Mouse (Mus musculus): ENCODE measurements at regions not wholly inside any gene's neighbourhood (a gene's known extent, or its start where the extent isn't known, plus 50 kb on each side); places are given as distances from the start of the nearest gene placed in this dataset.
"Not testable (repeated sequence)": the region's sequence is repeated elsewhere in the genome, so short reads cannot be mapped to it uniquely, and the experiment has no call there.

DNA sequence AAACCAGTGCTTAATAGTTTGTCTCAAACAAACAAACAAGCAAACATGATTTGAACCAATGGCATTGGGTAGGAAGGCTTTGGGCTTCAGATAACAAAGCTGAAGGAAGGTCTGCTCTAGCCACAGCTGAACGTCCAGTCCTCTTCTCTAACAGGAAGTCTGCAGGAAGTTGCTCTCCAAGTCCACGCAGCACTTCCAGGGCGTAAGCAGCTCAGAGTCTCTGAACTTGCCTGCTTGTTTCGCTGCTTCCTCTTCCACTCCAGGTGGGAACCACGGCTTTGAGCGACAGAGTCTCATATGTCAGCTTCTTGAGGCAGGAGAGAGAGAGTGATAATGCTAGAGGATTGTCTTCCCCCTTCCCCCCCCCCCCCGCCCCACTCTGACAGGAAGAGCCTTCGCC lies 123.6 kb downstream of the Tnfrsf21 start:
- Histone ChIP-seq H3K4me2 (ENCODE audit: low read depth) (no peak overlapping the region), H3K9ac (replicated peaks) (no peak overlapping the region), H3K4me1 (replicated peaks; ENCODE audit: control insufficient read depth in 2 of 2, insufficient read depth in 2 of 2, low read length in 1 of 2) (peaks cover 0 to 11% of the 10 kb centered on the region in 2 experiments; a peak in 2 of 4 replicates), H3K4me3 (ENCODE audit: insufficient read depth in 1 of 2, low read depth in 2 of 2, low read length in 2 of 2) (no peak overlapping the region), H3K36me3 (replicated peaks; ENCODE audit: control insufficient read depth, insufficient read depth, low read depth) (no peaks in the 10 kb centered on the region), H3K9me3 (ENCODE audit: control insufficient read depth, low read length) (no peaks in the 10 kb centered on the region), H3K27ac (no peak overlapping the region), H3K27me3 (ENCODE audit: control insufficient read depth, insufficient read depth, low read length) (no peaks in the 10 kb centered on the region)
- no peak for DNase-seq (ENCODE audit: low read depth in 3 of 3, low spot score in 3 of 3)
- no peak for TF ChIP-seq EP300 (IDR thresholded peaks at IDR 0.05; ENCODE audit: low read depth)
- no peak for TF ChIP-seq CTCF (IDR thresholded peaks at IDR 0.05; ENCODE audit: low read depth)
- no peak for ATAC-seq (ENCODE audit: insufficient read depth)
- 6% methylated on average over 8 of the region's 8 CpGs for WGBS (ENCODE audit: insufficient replicate concordance)

DNA sequence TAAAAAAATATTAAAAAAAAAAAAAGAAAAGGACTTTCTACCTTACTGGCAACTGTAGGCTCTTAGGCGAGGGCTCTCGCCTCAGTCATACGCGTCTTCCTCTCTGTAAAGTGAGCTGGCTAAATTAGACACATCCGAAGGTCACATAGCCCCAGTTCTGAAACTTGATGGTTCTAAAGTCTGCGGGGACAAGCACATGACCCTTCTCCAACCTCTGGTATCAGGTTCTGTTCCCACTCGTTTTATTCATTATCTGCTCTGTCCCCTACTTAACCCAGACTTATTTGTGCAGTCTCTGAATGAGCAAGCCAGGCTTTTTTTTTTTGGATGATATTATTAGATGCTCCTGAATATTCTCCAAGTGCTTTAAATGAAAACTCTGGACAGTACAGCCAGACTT lies 125.4 kb downstream of the Tnfrsf21 start:
- H3K9ac ChIP-seq (replicated peaks): no peak overlapping the region
- no peak for DNase-seq (ENCODE audit: low read depth in 3 of 3, low spot score in 3 of 3)
- peaks cover 0 to 9% of the 10 kb centered on the region in 2 experiments; a peak in 2 of 4 replicates for H3K4me1 ChIP-seq (replicated peaks; ENCODE audit: control insufficient read depth in 2 of 2, insufficient read depth in 2 of 2, low read length in 1 of 2)
- H3K4me3 ChIP-seq (ENCODE audit: insufficient read depth in 1 of 2, low read depth in 2 of 2, low read length in 2 of 2): no peak overlapping the region
- H3K36me3 ChIP-seq (replicated peaks; ENCODE audit: control insufficient read depth, insufficient read depth, low read depth): no peaks in the 10 kb centered on the region
- 66% methylated on average over 7 of the region's 7 CpGs for WGBS (ENCODE audit: insufficient replicate concordance)
- no peaks in the 10 kb centered on the region for H3K9me3 ChIP-seq (ENCODE audit: control insufficient read depth, low read length)
- no peaks in the 10 kb centered on the region for H3K27me3 ChIP-seq (ENCODE audit: control insufficient read depth, insufficient read depth, low read length)
- no peak overlapping the region for H3K27ac ChIP-seq
- TF ChIP-seq CTCF (IDR thresholded peaks at IDR 0.05; ENCODE audit: low read depth) (no peak), EP300 (IDR thresholded peaks at IDR 0.05; ENCODE audit: low read depth) (no peak)
- no peak overlapping the region for H3K4me2 ChIP-seq (ENCODE audit: low read depth)
- ATAC-seq (ENCODE audit: insufficient read depth): no peak

GRCm38 (mm10) chr17:43145749-43146148 lies 124.4 kb upstream of the Adgrf1 start:
- 47% methylated on average over 1 of the region's 1 CpGs for WGBS (ENCODE audit: insufficient replicate concordance)
- no peak overlapping the region for H3K9ac ChIP-seq (replicated peaks)
- no peak for ATAC-seq (ENCODE audit: insufficient read depth)

DNA sequence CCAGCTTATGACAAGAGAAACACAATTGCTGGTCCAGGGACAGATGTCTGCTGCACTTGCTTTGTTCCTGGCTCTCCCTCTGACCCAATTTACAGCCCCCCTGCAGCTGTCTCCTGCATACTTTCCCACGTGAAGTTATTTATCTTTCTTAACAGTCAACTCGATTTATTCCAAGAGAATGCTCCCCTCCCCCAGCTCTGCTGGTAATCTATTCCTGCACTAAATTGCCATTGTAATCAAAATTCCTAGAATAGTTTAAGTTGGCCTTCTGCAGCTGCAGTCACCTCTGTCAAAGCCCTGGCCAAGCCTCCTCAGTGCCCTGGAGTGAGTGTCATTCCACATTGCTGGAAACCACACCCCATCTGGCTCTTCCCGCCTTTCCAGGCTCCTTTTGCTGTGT lies 122.2 kb upstream of the Adgrf1 start:
- Histone ChIP-seq H3K4me2 (ENCODE audit: low read depth) (no peak overlapping the region), H3K9me3 (ENCODE audit: control insufficient read depth, low read length) (no peaks in the 10 kb centered on the region), H3K27ac (no peak overlapping the region), H3K36me3 (replicated peaks; ENCODE audit: control insufficient read depth, insufficient read depth, low read depth) (no peaks in the 10 kb centered on the region), H3K4me1 (replicated peaks; ENCODE audit: control insufficient read depth in 2 of 2, insufficient read depth in 2 of 2, low read length in 1 of 2) (peaks cover 0 to 5% of the 10 kb centered on the region in 2 experiments; a peak in 2 of 4 replicates), H3K4me3 (ENCODE audit: insufficient read depth in 1 of 2, low read depth in 2 of 2, low read length in 2 of 2) (no peak overlapping the region), H3K27me3 (ENCODE audit: control insufficient read depth, insufficient read depth, low read length) (no peaks in the 10 kb centered on the region), H3K9ac (replicated peaks) (no peak overlapping the region)
- ATAC-seq (ENCODE audit: insufficient read depth) (no peak), DNase-seq (ENCODE audit: low read depth in 3 of 3, low spot score in 3 of 3) (no peak)
- 13% methylated on average over 3 of the region's 3 CpGs for WGBS (ENCODE audit: insufficient replicate concordance)
- no peak for TF ChIP-seq EP300 (IDR thresholded peaks at IDR 0.05; ENCODE audit: low read depth)
- TF ChIP-seq CTCF (IDR thresholded peaks at IDR 0.05; ENCODE audit: low read depth): no peak

More at GRCm38 (mm10) chr17:43145749-43146148, 124.4 kb upstream of the Adgrf1 start:
- no peaks in the 10 kb centered on the region for H3K9me3 ChIP-seq (ENCODE audit: control insufficient read depth, low read length)
- no peaks in the 10 kb centered on the region for H3K27me3 ChIP-seq (ENCODE audit: control insufficient read depth, insufficient read depth, low read length)
- TF ChIP-seq CTCF (IDR thresholded peaks at IDR 0.05; ENCODE audit: low read depth) (no peak), EP300 (IDR thresholded peaks at IDR 0.05; ENCODE audit: low read depth) (no peak)
- H3K36me3 ChIP-seq (replicated peaks; ENCODE audit: control insufficient read depth, insufficient read depth, low read depth): no peaks in the 10 kb centered on the region
- no peak overlapping the region for H3K27ac ChIP-seq
- no peak overlapping the region for H3K4me3 ChIP-seq (ENCODE audit: insufficient read depth in 1 of 2, low read depth in 2 of 2, low read length in 2 of 2)
- DNase-seq (ENCODE audit: low read depth in 3 of 3, low spot score in 3 of 3): no peak
- H3K4me1 ChIP-seq (replicated peaks; ENCODE audit: control insufficient read depth in 2 of 2, insufficient read depth in 2 of 2, low read length in 1 of 2): peaks cover 0 to 5% of the 10 kb centered on the region in 2 experiments; a peak in 2 of 4 replicates
- H3K4me2 ChIP-seq (ENCODE audit: low read depth): no peak overlapping the region

DNA sequence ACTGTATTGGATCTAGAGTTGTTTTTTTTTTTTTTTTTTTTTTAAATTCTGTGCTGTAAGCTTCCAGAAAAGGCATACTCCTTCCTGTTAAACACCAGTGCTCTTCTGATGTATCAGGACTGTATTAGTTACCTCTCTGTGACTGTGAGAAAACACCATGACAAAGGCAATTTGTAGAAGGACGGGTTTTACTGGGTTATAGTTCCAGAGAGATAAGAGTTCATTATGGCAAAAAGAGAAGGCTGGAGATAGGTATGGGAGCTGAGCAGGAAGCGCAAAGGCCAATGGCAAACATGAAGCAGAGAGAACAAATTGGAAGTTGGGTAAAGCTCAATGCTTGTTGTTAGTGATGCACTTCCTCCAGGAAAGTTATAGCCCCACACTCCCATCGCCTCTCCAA lies 117.5 kb upstream of the Adgrf1 start:
- ATAC-seq (ENCODE audit: insufficient read depth) (no peak), DNase-seq (ENCODE audit: low read depth in 3 of 3, low spot score in 3 of 3) (no peak)
- WGBS (ENCODE audit: insufficient replicate concordance): 48% methylated on average over 3 of the region's 3 CpGs
- H3K36me3 ChIP-seq (replicated peaks; ENCODE audit: control insufficient read depth, insufficient read depth, low read depth): no peaks in the 10 kb centered on the region
- peaks cover 0 to 3% of the 10 kb centered on the region in 2 experiments; a peak in 1 of 4 replicates for H3K4me1 ChIP-seq (replicated peaks; ENCODE audit: control insufficient read depth in 2 of 2, insufficient read depth in 2 of 2, low read length in 1 of 2)
- H3K4me3 ChIP-seq (ENCODE audit: insufficient read depth in 1 of 2, low read depth in 2 of 2, low read length in 2 of 2): no peak overlapping the region
- TF ChIP-seq CTCF (IDR thresholded peaks at IDR 0.05; ENCODE audit: low read depth) (no peak), EP300 (IDR thresholded peaks at IDR 0.05; ENCODE audit: low read depth) (no peak)
- no peak overlapping the region for H3K4me2 ChIP-seq (ENCODE audit: low read depth)
- H3K27me3 ChIP-seq (ENCODE audit: control insufficient read depth, insufficient read depth, low read length): no peaks in the 10 kb centered on the region
- H3K27ac ChIP-seq: no peak overlapping the region
- H3K9ac ChIP-seq (replicated peaks): no peak overlapping the region
- H3K9me3 ChIP-seq (ENCODE audit: control insufficient read depth, low read length): no peaks in the 10 kb centered on the region

DNA sequence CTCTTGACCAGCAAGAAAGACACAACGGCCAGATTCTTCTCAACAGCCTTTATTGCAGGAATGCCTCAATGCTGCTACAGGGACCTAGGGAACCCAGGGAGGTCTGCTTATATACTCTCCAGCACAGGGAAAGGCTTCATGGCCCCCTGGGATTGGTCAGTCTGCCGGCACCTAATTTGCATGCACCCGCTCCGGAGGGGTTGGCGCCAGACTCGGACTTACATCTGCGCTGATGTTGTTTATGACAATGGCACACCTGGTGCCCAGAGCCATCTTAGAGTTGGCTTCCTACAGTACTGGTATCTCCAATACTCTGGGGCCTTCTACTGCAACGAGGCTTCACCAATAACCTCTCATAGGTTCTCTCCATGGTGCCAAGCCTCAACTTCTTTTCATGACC lies 114.9 kb upstream of the Adgrf1 start:
- not testable (repeated sequence) for H3K4me3 ChIP-seq (ENCODE audit: insufficient read depth in 1 of 2, low read depth in 2 of 2, low read length in 2 of 2); DNase-seq (ENCODE audit: low read depth in 3 of 3, low spot score in 3 of 3); H3K4me1 ChIP-seq (replicated peaks; ENCODE audit: control insufficient read depth in 2 of 2, insufficient read depth in 2 of 2, low read length in 1 of 2); H3K9ac ChIP-seq (replicated peaks); H3K27ac ChIP-seq; H3K4me2 ChIP-seq (ENCODE audit: low read depth); H3K9me3 ChIP-seq (ENCODE audit: control insufficient read depth, low read length); ATAC-seq (ENCODE audit: insufficient read depth); H3K27me3 ChIP-seq (ENCODE audit: control insufficient read depth, insufficient read depth, low read length); H3K36me3 ChIP-seq (replicated peaks; ENCODE audit: control insufficient read depth, insufficient read depth, low read depth)
- WGBS (ENCODE audit: insufficient replicate concordance): 76% methylated on average over 8 of the region's 8 CpGs
